Mouse (Mus musculus) B cell, adult (primary cell): ENCODE data around the gene Mfap2. TPM values are rescaled to one million over a fixed set of nuclear protein-coding genes. Genes with fewer than 3 reads are reported as not detected.

Experiments
- total RNA-seq: library from RNA; stranded (reverse); gene quantifications from 4 replicates; pipeline ENCODE4 v1.2.4, GENCODE M21; 2023; ENCODE audit not compliant: inconsistent age

The Mfap2 gene
- total RNA-seq, result not detected in 4 replicates

DNA sequence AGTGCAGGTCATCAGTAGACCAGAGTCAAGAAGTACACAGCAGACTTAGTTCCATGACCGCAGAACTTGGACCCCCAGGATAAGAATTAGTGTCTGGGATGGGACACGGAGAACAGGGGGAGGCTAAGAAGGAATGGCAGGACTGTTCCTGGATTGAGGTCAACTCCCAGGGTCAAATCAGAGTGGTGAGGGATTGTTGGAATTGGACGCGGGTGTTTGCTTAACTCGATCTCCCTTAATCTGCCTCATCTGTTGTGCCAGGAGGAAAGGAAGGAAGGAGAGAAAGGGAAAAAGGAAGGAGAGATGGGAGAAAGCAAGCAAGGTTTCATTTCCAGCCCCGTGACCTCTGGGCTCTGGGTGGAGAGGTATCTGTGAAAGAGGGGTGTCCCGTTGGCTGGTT is at the start of gene Mfap2:
Gene Mfap2 (plus strand): TSS at position 301 of the 400 bp plus-strand sequence.

DNA sequence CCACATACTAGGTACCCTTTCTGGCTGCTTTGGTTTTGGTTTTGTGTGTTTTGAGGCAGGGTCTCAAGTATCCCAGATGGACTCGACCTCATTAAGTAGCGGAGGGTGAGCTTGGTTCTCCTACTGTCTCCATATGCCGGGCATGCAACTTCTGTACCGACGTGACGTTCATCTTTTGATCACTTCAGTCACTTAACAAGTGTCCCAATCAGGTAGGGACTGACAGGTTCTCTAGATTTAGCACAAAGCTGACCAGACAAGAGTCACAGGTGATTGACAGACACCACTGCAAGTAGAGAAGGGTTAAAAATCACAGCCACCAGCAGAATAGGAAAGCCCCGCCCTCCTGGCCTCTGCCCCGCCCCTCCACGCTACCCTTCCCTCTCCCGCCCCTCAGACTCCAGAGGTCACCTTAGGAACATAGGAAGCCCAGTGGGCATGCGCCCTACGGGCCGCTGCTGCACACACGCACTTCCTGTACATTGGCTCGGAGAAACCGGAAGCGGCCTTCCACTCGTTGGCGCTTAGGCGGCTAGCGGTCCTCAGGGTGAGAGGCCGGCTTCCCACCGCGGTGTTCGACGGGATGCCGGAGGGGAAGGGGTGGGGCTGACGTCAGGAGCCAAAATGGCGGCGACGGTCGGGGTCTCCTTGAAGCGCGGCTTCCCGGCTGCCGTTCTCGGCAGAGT is 49.3 kb upstream of the Mfap2 start, which contains the start of gene Sdhb:
Gene Sdhb (plus strand): TSS at position 423 of the 686 bp plus-strand sequence.

DNA sequence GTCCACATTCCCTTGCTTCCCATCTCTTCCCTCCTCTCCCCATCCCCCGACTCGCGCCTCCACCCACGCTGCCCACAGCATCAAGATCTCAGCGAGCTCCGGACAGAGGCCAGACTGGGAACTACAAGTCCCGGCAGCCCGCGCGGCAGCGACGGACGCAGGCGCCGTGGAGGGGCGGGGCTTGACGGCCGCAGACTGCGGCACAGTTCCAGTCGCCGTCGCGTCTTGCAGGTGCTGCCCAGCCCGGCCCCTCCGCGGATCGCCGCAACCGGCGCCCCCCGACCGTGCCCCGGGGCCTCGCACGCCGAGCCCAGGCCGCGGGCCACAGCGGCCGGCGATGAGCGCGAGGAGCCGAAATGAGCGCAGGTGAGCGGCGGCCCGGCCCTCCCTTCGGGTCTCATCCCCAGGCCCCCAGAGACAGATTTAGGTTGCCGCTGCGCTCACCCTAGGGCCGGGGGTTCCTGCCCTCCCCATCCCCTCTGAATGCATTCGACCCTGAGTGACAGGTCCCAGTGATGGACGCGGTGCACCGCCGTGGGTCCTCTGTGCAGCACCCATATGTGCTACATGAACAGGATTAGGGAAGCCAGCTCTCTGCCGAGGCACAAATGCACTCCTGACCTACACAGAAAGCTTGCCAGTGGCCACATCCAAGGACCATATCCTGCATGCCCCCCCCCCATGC is 23.4 kb upstream of the Mfap2 start, which contains the start of gene Atp13a2:
Gene Atp13a2 (plus strand): TSS at position 163 of the 685 bp plus-strand sequence.

DNA sequence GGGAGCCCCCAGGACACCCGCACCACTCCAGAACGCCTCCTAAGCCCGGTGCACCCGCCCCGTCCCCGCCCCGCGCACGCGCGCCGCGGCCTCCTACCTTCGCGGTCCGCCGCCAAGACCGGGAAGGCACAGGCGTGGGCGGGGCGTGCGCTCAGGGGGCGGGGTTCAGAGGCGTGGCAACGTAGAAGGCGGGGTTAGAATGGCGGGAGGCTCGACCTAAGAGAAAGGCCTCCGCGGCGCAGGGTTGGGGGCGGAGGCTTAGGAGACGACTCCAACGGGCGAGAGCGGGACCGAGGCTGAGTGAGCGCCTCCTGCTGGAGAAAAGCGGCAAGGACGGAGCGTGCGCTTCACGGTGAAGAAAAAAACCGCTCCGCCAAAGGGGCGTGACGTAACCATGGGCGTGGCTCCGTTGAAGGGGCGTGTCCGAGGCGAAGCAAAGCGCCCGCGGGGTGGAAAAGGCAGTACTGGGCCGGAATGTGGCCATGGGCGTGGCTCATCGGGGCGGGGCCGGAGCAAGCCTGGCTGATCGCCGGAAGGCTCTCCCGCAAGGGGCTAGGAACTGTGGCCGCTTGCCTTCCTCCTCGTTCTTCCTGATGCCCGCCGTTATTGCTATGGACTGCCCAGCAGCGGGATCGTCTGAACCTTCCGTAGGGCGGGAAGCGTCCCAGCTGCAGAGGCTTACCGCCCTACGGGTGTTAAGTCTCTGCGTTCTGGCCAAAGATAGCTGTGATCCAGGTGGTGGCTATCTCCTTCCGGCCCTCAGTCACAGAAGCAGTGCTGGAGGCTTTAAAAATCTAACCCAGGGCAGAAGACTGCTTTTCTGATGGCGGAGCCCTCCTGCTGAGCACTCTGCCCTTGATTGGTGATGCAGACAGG is 50.4 kb downstream of the Mfap2 start, which contains the start of gene Crocc:
Gene Crocc (minus strand): TSS at position 125 of the 876 bp plus-strand sequence.

Other genes with a start within 250 kb of the Mfap2 start
- 0.30 to 0.64 TPM (median 0.59 TPM) in 4 replicates for gene Padi4, start 236.2 kb upstream of the Mfap2 start, total RNA-seq
- 0.19 to 0.22 TPM in 2 of 4 replicates, not detected in the others for gene Padi3, start 199.8 kb upstream of the Mfap2 start, total RNA-seq
- 0.18 TPM in 1 of 4 replicates, not detected in the others for gene Padi1, start 164.6 kb upstream of the Mfap2 start, total RNA-seq
- gene Padi2, start 104.1 kb upstream of the Mfap2 start, total RNA-seq, result 10.0 to 12.8 TPM (median 12.1 TPM) in 4 replicates
- gene Sdhb, start 49.2 kb upstream of the Mfap2 start, total RNA-seq, result 73.7 to 93.5 TPM (median 79.1 TPM) in 4 replicates
- 83.0 to 98.0 TPM (median 89.9 TPM) in 4 replicates for gene Atp13a2, start 23.5 kb upstream of the Mfap2 start, total RNA-seq
- gene Crocc, start 50.1 kb downstream of the Mfap2 start, total RNA-seq, result 14.6 to 19.6 TPM (median 17.0 TPM) in 4 replicates
- gene Necap2, start 67.9 kb downstream of the Mfap2 start, total RNA-seq, result 76.1 to 93.7 TPM (median 82.3 TPM) in 4 replicates
- gene Spata21, start 77.9 kb downstream of the Mfap2 start, total RNA-seq, result not detected in 4 replicates
- gene Szrd1, start 129.4 kb downstream of the Mfap2 start, total RNA-seq, result 125 to 154 TPM (median 139 TPM) in 4 replicates
- gene Fbxo42, start 137.5 kb downstream of the Mfap2 start, total RNA-seq, result 18.9 to 20.8 TPM (median 20.3 TPM) in 4 replicates
- 2.2 to 4.0 TPM (median 3.0 TPM) in 4 replicates for gene Rsg1, start 203.5 kb downstream of the Mfap2 start, total RNA-seq
- gene Arhgef19, start 229.1 kb downstream of the Mfap2 start, total RNA-seq, result not detected in 4 replicates